Mouse (Mus musculus): ENCODE results near the gene Cfap157. TPM values are rescaled to one million over a fixed set of nuclear protein-coding genes. Genes with fewer than 3 reads are reported as not detected.
A peak's percentile ranks its signal among the peaks of the same experiment; 100 is the strongest.

The Cfap157 gene
- polyA plus RNA-seq, 1 experiment from 2014 or later: 2.0 TPM

DNA sequence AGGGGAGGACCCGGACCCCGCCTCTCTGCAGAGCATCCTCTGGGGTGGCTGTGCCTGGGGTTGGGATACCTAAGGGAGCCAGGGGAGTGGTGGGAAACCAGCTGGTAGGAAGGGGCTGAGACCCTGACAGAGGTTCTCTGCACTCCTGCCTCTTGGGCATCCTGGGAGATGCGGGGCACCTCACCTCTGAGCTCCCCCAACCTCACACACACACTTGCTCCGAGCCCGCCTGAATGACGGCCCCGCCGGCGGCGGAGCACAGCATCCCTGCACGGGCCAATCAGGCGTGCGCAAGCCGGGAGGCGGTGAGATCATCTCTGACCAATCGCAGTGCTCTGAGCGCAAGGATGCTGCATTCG is 42.1 kb downstream of the Cfap157 start:
- WGBS: 3% methylated on average over 17 of the region's 18 CpGs
- peak overlapping the region; percentile 92 for H3K9ac ChIP-seq
- peak overlapping the region; percentile 79 for H3K4me2 ChIP-seq
- H3K36me3 ChIP-seq: peaks cover 16% of the 10 kb centered on the region
- no peaks in the 10 kb centered on the region for H3K27me3 ChIP-seq
- ATAC-seq (ENCODE audit: low FRiP score, low read depth): peak; percentile 92
- peak overlapping the region; percentile 90 for H3K27ac ChIP-seq (replicated peaks)
- H3K4me3 ChIP-seq: peak overlapping the region; percentile 82
- peaks cover 27% of the 10 kb centered on the region for H3K4me1 ChIP-seq (replicated peaks)
- H3K9me3 ChIP-seq: no peaks in the 10 kb centered on the region

GRCm38 (mm10) chr2:32741273-32742172 is 42.7 kb downstream of the Cfap157 start:
- peak; percentile 61 for ATAC-seq (ENCODE audit: low FRiP score, low read depth)
- H3K4me2 ChIP-seq: peak overlapping the region; percentile 79

GRCm38 (mm10) chr2:32740916-32741272 is 43.3 kb downstream of the Cfap157 start, which contains the start of gene 6330409D20Rik:
Gene 6330409D20Rik (minus strand): TSS chr2:32741016.
- Histone ChIP-seq H3K4me2 (peak within 1 kb of the TSS; percentile 79), H3K9ac (peak within 1 kb of the TSS; percentile 92), H3K27me3 (no peaks in the 10 kb centered on the region), H3K27ac (replicated peaks) (peak within 1 kb of the TSS; percentile 90), H3K36me3 (peaks cover 3% of the 10 kb centered on the region; the same call in 1 of the 2 replicates), H3K4me3 (peak within 1 kb of the TSS; percentile 82), H3K9me3 (no peaks in the 10 kb centered on the region), H3K4me1 (replicated peaks) (peaks cover 27% of the 10 kb centered on the region)
- 0 out of 2 replicates have a peak, but pooled peaks have one; percentile 0 for ATAC-seq (ENCODE audit: low FRiP score, low read depth)
- 5% methylated on average over 11 of the region's 11 CpGs for WGBS

More at GRCm38 (mm10) chr2:32741273-32742172, 42.7 kb downstream of the Cfap157 start:
- H3K27me3 ChIP-seq: no peaks in the 10 kb centered on the region
- peaks cover 9% of the 10 kb centered on the region; the same call in 1 of the 2 replicates for H3K36me3 ChIP-seq
- WGBS: 3% methylated on average over 53 of the region's 58 CpGs
- no peaks in the 10 kb centered on the region for H3K9me3 ChIP-seq
- peak overlapping the region; percentile 92 for H3K9ac ChIP-seq
- H3K4me1 ChIP-seq (replicated peaks): peaks cover 27% of the 10 kb centered on the region
- peak overlapping the region; percentile 90 for H3K27ac ChIP-seq (replicated peaks)
- peak overlapping the region; percentile 82 for H3K4me3 ChIP-seq

DNA sequence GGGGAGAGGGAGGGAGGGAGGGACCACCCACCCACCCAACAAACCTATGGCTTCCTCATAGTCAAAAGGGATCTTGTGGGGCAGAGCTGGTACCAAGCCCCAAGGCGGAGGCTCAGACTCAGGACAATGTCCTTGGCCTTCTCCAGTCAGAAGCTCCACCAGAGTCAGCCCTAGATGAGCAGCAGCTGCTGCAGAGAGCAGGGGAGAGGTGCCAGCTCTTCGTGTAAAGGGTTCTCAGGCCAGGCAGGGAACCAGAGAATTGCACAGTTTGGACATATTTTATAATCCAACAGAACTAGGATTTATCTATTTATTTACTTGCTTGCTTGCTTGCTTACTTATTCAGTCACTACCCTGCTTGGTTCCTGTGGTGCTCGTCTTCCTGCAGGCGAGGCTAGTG is 44.9 kb downstream of the Cfap157 start:
- WGBS: 69% methylated on average over 4 of the region's 4 CpGs
- no peak overlapping the region for H3K4me3 ChIP-seq
- H3K4me1 ChIP-seq (replicated peaks): peaks cover 27% of the 10 kb centered on the region
- no peak overlapping the region for H3K27ac ChIP-seq (replicated peaks)
- H3K27me3 ChIP-seq: no peaks in the 10 kb centered on the region
- no peak for ATAC-seq (ENCODE audit: low FRiP score, low read depth)
- H3K36me3 ChIP-seq: no peaks in the 10 kb centered on the region
- H3K4me2 ChIP-seq: no peak overlapping the region
- no peaks in the 10 kb centered on the region for H3K9me3 ChIP-seq
- H3K9ac ChIP-seq: no peak overlapping the region

- Histone ChIP-seq H3K9me3 (no peaks in the 10 kb centered on the region), H3K4me3 (no peak overlapping the region), H3K27me3 (no peaks in the 10 kb centered on the region), H3K4me1 (replicated peaks) (peaks cover 8% of the 10 kb centered on the region; the same call in 1 of the 2 replicates), H3K27ac (replicated peaks) (no peak overlapping the region), H3K9ac (no peak overlapping the region), H3K4me2 (no peak overlapping the region), H3K36me3 (no peaks in the 10 kb centered on the region)
- 53% methylated on average over 6 of the region's 6 CpGs for WGBS
- no peak for ATAC-seq (ENCODE audit: low FRiP score, low read depth)
Observed at GRCm38 (mm10) chr2:32737008-32737407, 47.2 kb downstream of the Cfap157 start.

DNA sequence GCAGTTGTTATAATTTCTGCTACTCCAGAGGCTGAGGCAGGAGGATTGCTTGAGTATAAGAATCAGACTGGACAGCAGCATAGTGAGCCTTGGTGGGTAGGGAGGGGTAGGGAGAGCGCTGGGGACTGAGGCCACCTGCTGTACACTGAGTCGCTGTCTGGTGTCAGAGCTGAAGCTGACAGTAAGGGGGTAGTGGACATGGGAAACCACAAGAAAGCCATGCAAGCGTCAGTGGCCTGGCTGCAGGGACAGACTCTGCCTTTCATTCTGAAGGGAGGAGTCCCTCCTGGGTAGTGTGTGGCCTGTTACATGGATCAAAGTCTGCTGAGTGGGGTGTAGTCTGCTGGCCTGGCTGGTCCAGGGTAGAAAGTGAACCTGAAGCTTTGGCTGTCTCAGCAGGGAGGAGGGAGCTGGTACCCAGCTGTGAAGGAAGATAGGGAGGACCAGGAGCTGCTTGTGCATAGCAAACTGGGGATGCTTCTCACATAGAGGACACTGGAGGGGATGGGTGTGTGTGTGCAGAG is 47.9 kb downstream of the Cfap157 start:
- ATAC-seq (ENCODE audit: low FRiP score, low read depth): no peak
- H3K27me3 ChIP-seq: no peaks in the 10 kb centered on the region
- no peak overlapping the region for H3K9ac ChIP-seq
- WGBS: 47% methylated on average over 3 of the region's 3 CpGs
- no peak overlapping the region for H3K27ac ChIP-seq (replicated peaks)
- H3K9me3 ChIP-seq: no peaks in the 10 kb centered on the region
- no peak overlapping the region for H3K4me3 ChIP-seq
- H3K4me1 ChIP-seq (replicated peaks): peaks cover 8% of the 10 kb centered on the region; the same call in 1 of the 2 replicates
- no peaks in the 10 kb centered on the region for H3K36me3 ChIP-seq
- H3K4me2 ChIP-seq: no peak overlapping the region

GRCm38 (mm10) chr2:32734933-32735332 is 49.3 kb downstream of the Cfap157 start:
- H3K27ac ChIP-seq (replicated peaks): 0 out of 2 replicates have a peak overlapping the region, but pooled peaks have one; percentile 22
- ATAC-seq (ENCODE audit: low FRiP score, low read depth): no peak
- H3K9ac ChIP-seq: no peak overlapping the region
- no peaks in the 10 kb centered on the region for H3K36me3 ChIP-seq
- no peaks in the 10 kb centered on the region for H3K9me3 ChIP-seq
- H3K4me1 ChIP-seq (replicated peaks): no peaks in the 10 kb centered on the region
- no peak overlapping the region for H3K4me3 ChIP-seq
- 71% methylated on average over 4 of the region's 4 CpGs for WGBS
- no peaks in the 10 kb centered on the region for H3K27me3 ChIP-seq
- no peak overlapping the region for H3K4me2 ChIP-seq

DNA sequence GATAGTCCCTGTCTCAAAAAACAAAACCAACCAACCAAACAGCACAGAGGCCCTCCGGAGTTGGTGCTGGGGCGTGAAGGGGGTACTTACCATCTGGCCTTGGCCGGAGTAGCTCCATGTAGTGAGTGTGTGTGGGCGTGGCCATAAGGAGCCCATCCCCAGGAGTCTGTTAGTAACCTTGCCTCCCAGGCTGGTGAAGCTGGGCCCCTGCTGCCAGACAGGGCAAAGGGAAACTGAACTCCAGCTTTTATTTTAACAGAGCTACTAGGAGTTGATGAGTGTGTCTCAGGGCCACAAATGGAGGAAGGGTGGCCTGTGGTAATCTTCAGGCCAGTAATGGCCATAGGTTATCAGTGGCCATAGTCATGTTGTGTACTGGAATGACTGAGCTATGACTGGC is 49.7 kb downstream of the Cfap157 start:
- ATAC-seq (ENCODE audit: low FRiP score, low read depth): no peak
- Histone ChIP-seq H3K4me1 (replicated peaks) (no peaks in the 10 kb centered on the region), H3K9me3 (no peaks in the 10 kb centered on the region), H3K27me3 (no peaks in the 10 kb centered on the region), H3K27ac (replicated peaks) (0 out of 2 replicates have a peak overlapping the region, but pooled peaks have one; percentile 22), H3K9ac (no peak overlapping the region), H3K4me2 (no peak overlapping the region), H3K4me3 (no peak overlapping the region), H3K36me3 (no peaks in the 10 kb centered on the region)
- 53% methylated on average over 4 of the region's 4 CpGs for WGBS

DNA sequence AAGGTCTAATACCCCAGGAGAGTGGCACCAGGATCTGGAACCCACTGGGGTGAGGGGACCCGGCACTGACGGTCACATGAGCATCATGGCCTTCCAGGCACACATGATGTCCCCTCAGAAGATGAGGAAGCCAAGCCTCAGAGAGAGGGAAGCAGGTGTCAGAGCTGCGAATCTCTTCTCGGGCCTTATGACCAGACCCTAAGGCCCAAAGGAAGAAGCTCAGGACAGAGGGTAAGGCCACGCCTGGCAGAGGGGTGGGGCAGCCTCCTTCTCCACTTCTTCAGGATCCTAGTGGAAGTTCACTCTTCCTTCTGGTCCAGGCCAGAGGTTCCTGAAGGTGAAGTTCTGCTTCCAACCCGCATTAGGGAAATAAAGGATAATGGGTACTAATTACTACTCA is 51.5 kb downstream of the Cfap157 start:
- no peak for ATAC-seq (ENCODE audit: low FRiP score, low read depth)
- H3K4me1 ChIP-seq (replicated peaks): no peaks in the 10 kb centered on the region; the same call in 1 of the 2 replicates
- WGBS: 79% methylated on average over 6 of the region's 6 CpGs
- H3K27me3 ChIP-seq: no peaks in the 10 kb centered on the region
- no peaks in the 10 kb centered on the region for H3K9me3 ChIP-seq
- H3K36me3 ChIP-seq: no peaks in the 10 kb centered on the region
- no peak overlapping the region for H3K4me2 ChIP-seq
- H3K27ac ChIP-seq (replicated peaks): no peak overlapping the region
- no peak overlapping the region for H3K4me3 ChIP-seq
- no peak overlapping the region for H3K9ac ChIP-seq

GRCm38 (mm10) chr2:32731911-32732310 is 52.3 kb downstream of the Cfap157 start:
- H3K4me1 ChIP-seq (replicated peaks): peaks cover 8% of the 10 kb centered on the region
- 77% methylated on average over 4 of the region's 4 CpGs for WGBS
- no peak for ATAC-seq (ENCODE audit: low FRiP score, low read depth)

GRCm38 (mm10) chr2:32730854-32731253 is 53.4 kb downstream of the Cfap157 start:
- H3K4me2 ChIP-seq: no peak overlapping the region

More at GRCm38 (mm10) chr2:32731911-32732310, 52.3 kb downstream of the Cfap157 start:
- Histone ChIP-seq H3K4me3 (no peak overlapping the region), H3K4me2 (no peak overlapping the region), H3K9me3 (no peaks in the 10 kb centered on the region), H3K27ac (replicated peaks) (peak overlapping the region; percentile 34; the same call in 1 of the 2 replicates), H3K36me3 (no peaks in the 10 kb centered on the region), H3K27me3 (no peaks in the 10 kb centered on the region), H3K9ac (no peak overlapping the region)

DNA sequence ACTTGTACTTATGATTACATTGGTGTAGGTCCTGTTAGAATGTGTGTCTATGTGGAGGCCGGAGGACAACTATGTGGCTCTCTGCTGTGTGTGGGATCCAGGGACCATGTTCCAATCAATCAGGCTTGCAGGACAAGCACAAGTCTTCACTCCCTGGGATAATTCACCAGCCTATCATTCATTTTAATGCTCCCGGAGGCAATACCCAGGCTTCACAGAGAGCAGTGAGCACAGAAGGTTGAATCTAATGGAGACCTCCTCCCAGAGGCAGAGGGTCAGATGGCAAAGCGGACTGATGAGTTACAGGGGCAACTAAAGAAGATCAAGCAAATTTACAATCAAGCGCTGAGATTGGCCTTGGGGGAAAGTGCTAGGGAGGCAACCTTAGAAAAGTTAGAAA is 54.7 kb downstream of the Cfap157 start:
- H3K9ac ChIP-seq: no peak overlapping the region
- 74% methylated on average over 4 of the region's 4 CpGs for WGBS

More at GRCm38 (mm10) chr2:32730854-32731253, 53.4 kb downstream of the Cfap157 start:
- H3K4me1 ChIP-seq (replicated peaks): peaks cover 8% of the 10 kb centered on the region
- H3K36me3 ChIP-seq: no peaks in the 10 kb centered on the region
- H3K9ac ChIP-seq: no peak overlapping the region
- H3K27ac ChIP-seq (replicated peaks): no peak overlapping the region
- no peaks in the 10 kb centered on the region for H3K9me3 ChIP-seq
- 49% methylated on average over 11 of the region's 11 CpGs for WGBS
- ATAC-seq (ENCODE audit: low FRiP score, low read depth): no peak
- no peak overlapping the region for H3K4me3 ChIP-seq
- no peaks in the 10 kb centered on the region for H3K27me3 ChIP-seq

More for the DNA sequence above, 54.7 kb downstream of the Cfap157 start:
- Histone ChIP-seq H3K4me3 (no peak overlapping the region), H3K9me3 (no peaks in the 10 kb centered on the region), H3K4me1 (replicated peaks) (peaks cover 8% of the 10 kb centered on the region), H3K4me2 (peak overlapping the region; percentile 1), H3K36me3 (no peaks in the 10 kb centered on the region), H3K27me3 (no peaks in the 10 kb centered on the region), H3K27ac (replicated peaks) (no peak overlapping the region)
- ATAC-seq (ENCODE audit: low FRiP score, low read depth): no peak

Measured in hindbrain, embryonic 15.5 days (tissue).